Mouse (Mus musculus): ENCODE data around the gene Ttll3. TPM values are rescaled to one million over a fixed set of nuclear protein-coding genes. Genes with fewer than 3 reads are reported as not detected.
A peak's percentile ranks its signal among the peaks of the same experiment; 100 is the strongest.

Ttll3 gene
- polyA plus RNA-seq, 1 experiment, result 13.5 TPM

- 1% methylated on average over 61 of the region's 61 CpGs for WGBS
- DNase-seq (ENCODE audit: low read depth, low spot score), result peak; percentile 71
Observed at GRCm38 (mm10) chr6:113377496-113378385, 11.3 kb upstream of the Ttll3 start, which contains the start of the genes Tada3 and Arpc4. Gene Tada3, minus strand, starts transcription at chr6:113377883. Gene Arpc4, plus strand, starts transcription at chr6:113378115.

GRCm38 (mm10) chr6:113379246-113379645 is 9.8 kb upstream of the Ttll3 start:
- 25% methylated on average over 6 of the region's 6 CpGs for WGBS
- no peak for DNase-seq (ENCODE audit: low read depth, low spot score)

GRCm38 (mm10) chr6:113380480-113380879 is 8.6 kb upstream of the Ttll3 start:
- WGBS, result 75% methylated on average over 11 of the region's 11 CpGs
- DNase-seq (ENCODE audit: low read depth, low spot score), result no peak

GRCm38 (mm10) chr6:113384351-113384927 is 4.6 kb upstream of the Ttll3 start:
- 90% methylated on average over 8 of the region's 8 CpGs for WGBS
- no peak for DNase-seq (ENCODE audit: low read depth, low spot score)

GRCm38 (mm10) chr6:113385160-113385714 is 3.8 kb upstream of the Ttll3 start:
- DNase-seq (ENCODE audit: low read depth, low spot score), result no peak
- WGBS, result 59% methylated on average over 11 of the region's 11 CpGs

- WGBS, result 61% methylated on average over 3 of the region's 3 CpGs
Observed at GRCm38 (mm10) chr6:113386025-113386424, 3.0 kb upstream of the Ttll3 start.

GRCm38 (mm10) chr6:113390715-113391114 is 1.7 kb downstream of the Ttll3 start:
- no peak for DNase-seq (ENCODE audit: low read depth, low spot score)
- 66% methylated on average over 3 of the region's 3 CpGs for WGBS

More at GRCm38 (mm10) chr6:113386025-113386424, 3.0 kb upstream of the Ttll3 start:
- no peak for DNase-seq (ENCODE audit: low read depth, low spot score)

GRCm38 (mm10) chr6:113392015-113392386 is 2.9 kb downstream of the Ttll3 start:
- no peak for DNase-seq (ENCODE audit: low read depth, low spot score)
- 25% methylated on average over 10 of the region's 10 CpGs for WGBS

- WGBS, result 8% methylated on average over 51 of the region's 51 CpGs
- no peak for DNase-seq (ENCODE audit: low read depth, low spot score)
Observed at GRCm38 (mm10) chr6:113392387-113393071, 3.5 kb downstream of the Ttll3 start.

GRCm38 (mm10) chr6:113393951-113394350 is 4.9 kb downstream of the Ttll3 start:
- WGBS, result 83% methylated on average over 6 of the region's 6 CpGs
- no peak for DNase-seq (ENCODE audit: low read depth, low spot score)

GRCm38 (mm10) chr6:113394811-113395210 is 5.8 kb downstream of the Ttll3 start:
- no peak for DNase-seq (ENCODE audit: low read depth, low spot score)
- WGBS, result 89% methylated on average over 11 of the region's 11 CpGs

- DNase-seq (ENCODE audit: low read depth, low spot score), result no peak
- 91% methylated on average over 6 of the region's 6 CpGs for WGBS
Observed at GRCm38 (mm10) chr6:113395501-113395900, 6.4 kb downstream of the Ttll3 start.

- WGBS, result 53% methylated on average over 10 of the region's 10 CpGs
Observed at GRCm38 (mm10) chr6:113396270-113397030, 7.4 kb downstream of the Ttll3 start.

GRCm38 (mm10) chr6:113402094-113402493 is 13.0 kb downstream of the Ttll3 start:
- 94% methylated on average over 13 of the region's 13 CpGs for WGBS
- no peak for DNase-seq (ENCODE audit: low read depth, low spot score)

More at GRCm38 (mm10) chr6:113396270-113397030, 7.4 kb downstream of the Ttll3 start:
- DNase-seq (ENCODE audit: low read depth, low spot score), result no peak

GRCm38 (mm10) chr6:113404649-113405448 is 15.8 kb downstream of the Ttll3 start:
- 63% methylated on average over 12 of the region's 12 CpGs for WGBS
- DNase-seq (ENCODE audit: low read depth, low spot score), result no peak

- 87% methylated on average over 6 of the region's 6 CpGs for WGBS
- DNase-seq (ENCODE audit: low read depth, low spot score), result no peak
Observed at GRCm38 (mm10) chr6:113405483-113405882, 16.4 kb downstream of the Ttll3 start.

GRCm38 (mm10) chr6:113406683-113407082 is 17.6 kb downstream of the Ttll3 start:
- 91% methylated on average over 9 of the region's 9 CpGs for WGBS
- no peak for DNase-seq (ENCODE audit: low read depth, low spot score)

- no peak for DNase-seq (ENCODE audit: low read depth, low spot score)
- 62% methylated on average over 1 of the region's 1 CpGs for WGBS
Observed at GRCm38 (mm10) chr6:113410001-113410400, 20.9 kb downstream of the Ttll3 start.

All from large intestine, adult 2 months (tissue).